Comparison of ENCODE assay signal across 8 mouse cellular contexts in genomic region chr19:5822174-5822833, GRCm38 (mm10). TPM values are rescaled to one million over a fixed set of nuclear protein-coding genes. Genes with fewer than 3 reads are reported as not detected.
DNase-seq lines count a peak whose midpoint lies in the region; ATAC-seq lines count a peak whose summit lies in the region.

No protein-coding gene starts in this region.

- peak overlapping the region; percentile 39 for H3K9ac ChIP-seq in heart, embryonic 11.5 days (ENCODE audit: low read depth, low read length)
- no peak overlapping the region for H3K9ac ChIP-seq in limb, embryonic 13.5 days

- WGBS in heart, embryonic 11.5 days (ENCODE audit: insufficient replicate concordance): 36% methylated on average over 12 of the region's 12 CpGs
- 25% methylated on average over 12 of the region's 12 CpGs for WGBS in limb, embryonic 13.5 days

- H3K4me2 ChIP-seq in heart, embryonic 11.5 days: peak overlapping the region; percentile 45
- peak overlapping the region; percentile 38; the same call in 1 of the 2 replicates for H3K4me2 ChIP-seq in limb, embryonic 13.5 days (replicated peaks)

- intact Hi-C loops in heart, postnatal 14 days (cut with DNase I): loop anchor here (2.0 kb wide), 1 partner anchor 22 kb away; no protein-coding TSS in a partner anchor

- no peaks in the 10 kb centered on the region for H3K36me3 ChIP-seq in heart, embryonic 11.5 days (ENCODE audit: control insufficient read depth, insufficient read depth, low read length)
- no peaks in the 10 kb centered on the region; the same call in 1 of the 2 replicates for H3K36me3 ChIP-seq in limb, embryonic 13.5 days

- peaks cover 53% of the 10 kb centered on the region for H3K4me1 ChIP-seq in heart, embryonic 11.5 days (ENCODE audit: control insufficient read depth, insufficient read depth, low read length)
- peaks cover 46% of the 10 kb centered on the region for H3K4me1 ChIP-seq in limb, embryonic 13.5 days

- 0 out of 2 replicates have a peak overlapping the region, but pooled peaks have one; percentile 12 for H3K4me3 ChIP-seq in heart, embryonic 11.5 days (ENCODE audit: low read depth, low read length)
- H3K4me3 ChIP-seq in limb, embryonic 13.5 days: no peak overlapping the region

- peak; percentile 97 for DNase-seq in heart, adult 11 months
- DNase-seq in heart, postnatal 14 days: no peak
- DNase-seq in retina, postnatal 1 day: peak; percentile 63
- no peak for DNase-seq in retina, embryonic 14.5 days (ENCODE audit: low spot score)
- DNase-seq in urinary bladder, postnatal 14 days (ENCODE audit: low spot score): no peak
- no peak for DNase-seq in layer of hippocampus, postnatal 10 days (ENCODE audit: low spot score in 2 of 2)

- H3K27ac ChIP-seq in heart, embryonic 11.5 days (ENCODE audit: low read depth, low read length): peak overlapping the region; percentile 64; the same call in 1 of the 2 replicates
- no peak overlapping the region; the same call in 1 of the 2 replicates for H3K27ac ChIP-seq in limb, embryonic 13.5 days

- H3K9me3 ChIP-seq in heart, embryonic 11.5 days (replicated peaks; ENCODE audit: control insufficient read depth, low read length): no peaks in the 10 kb centered on the region
- no peaks in the 10 kb centered on the region for H3K9me3 ChIP-seq in limb, embryonic 13.5 days

- ATAC-seq in heart, embryonic 11.5 days (replicated peaks; ENCODE audit: insufficient number of reproducible peaks, low FRiP score, low TSS enrichment): no peak
- ATAC-seq in limb, embryonic 13.5 days (ENCODE audit: low FRiP score, low read depth): no peak

- H3K27me3 ChIP-seq in heart, embryonic 11.5 days (ENCODE audit: control insufficient read depth, insufficient read depth, low read length): no peaks in the 10 kb centered on the region
- H3K27me3 ChIP-seq in limb, embryonic 13.5 days: no peaks in the 10 kb centered on the region

RNA-seq across cellular contexts. Expression of gene Scyl1, which starts 51.1 kb away (rescaled TPM):
- total RNA-seq in heart, postnatal 14 days (2021): 10 to 100 TPM; 66.2 to 67.2 TPM
- polyA plus RNA-seq in heart, embryonic 11.5 days (2014; fragmentation: Nextera tagmentation; extraction: Ambion mirVana): 54.8 and 59.4 TPM in 2 replicates
- polyA plus RNA-seq in limb, embryonic 13.5 days (2015; fragmentation: Nextera tagmentation; extraction: Ambion mirVana): 76.9 and 82.7 TPM in 2 replicates
- 10 to 100 TPM; 67.3 to 72.8 TPM for total RNA-seq in layer of hippocampus, postnatal 10 days (2021)

RNA-seq across cellular contexts. Expression of gene Frmd8, which starts 52.8 kb away (rescaled TPM):
- total RNA-seq in heart, postnatal 14 days (2021): 10 to 100 TPM; 15.6 to 15.8 TPM
- polyA plus RNA-seq in heart, embryonic 11.5 days (2014; fragmentation: Nextera tagmentation; extraction: Ambion mirVana): 15.4 and 19.3 TPM in 2 replicates
- 30.1 and 32.2 TPM in 2 replicates for polyA plus RNA-seq in limb, embryonic 13.5 days (2015; fragmentation: Nextera tagmentation; extraction: Ambion mirVana)
- 10 to 100 TPM; 10.7 to 14.8 TPM for total RNA-seq in layer of hippocampus, postnatal 10 days (2021)

RNA-seq across cellular contexts. Expression of gene Slc25a45, which starts 55.3 kb away (rescaled TPM):
- total RNA-seq in heart, postnatal 14 days (2021): 1 to 10 TPM; 3.3 to 4.5 TPM
- polyA plus RNA-seq in heart, embryonic 11.5 days (2014; fragmentation: Nextera tagmentation; extraction: Ambion mirVana): 2.1 and 2.3 TPM in 2 replicates
- 2.3 and 2.4 TPM in 2 replicates for polyA plus RNA-seq in limb, embryonic 13.5 days (2015; fragmentation: Nextera tagmentation; extraction: Ambion mirVana)
- total RNA-seq in layer of hippocampus, postnatal 10 days (2021): 1 to 10 TPM; 2.1 to 3.6 TPM

Comparison
In these comparisons a context has a peak if more than half of its experiments do, and no peak if none do; other contexts are left out.
1. DNase-seq: peak in heart, adult 11 months (single experiment) and retina, postnatal 1 day (single experiment); none in heart, postnatal 14 days (0 of 2), retina, embryonic 14.5 days (single experiment), urinary bladder, postnatal 14 days (single experiment) and layer of hippocampus, postnatal 10 days (0 of 2).